Mouse (Mus musculus) heart, embryonic 12.5 days (tissue): Measurements from ENCODE around the gene Gfod1. TPM values are rescaled to one million over a fixed set of nuclear protein-coding genes. Genes with fewer than 3 reads are reported as not detected.
A peak's percentile ranks its signal among the peaks of the same experiment; 100 is the strongest.

Experiments
- ATAC-seq: fragments of 200-750 bp; cut with Nextera tagmentation; 2 replicates; pipeline ENCODE4 v1.8.0; 2017; ENCODE audit warnings: moderate TSS enrichment, moderate library complexity; ENCODE audit not compliant: insufficient number of reproducible peaks, low FRiP score
- H3K27ac ChIP-seq: fragments of 300-500 bp; sonication (generic); 2 replicates; pipeline ENCODE4 v1.5.1; 2016; ENCODE audit warnings: mild to moderate bottlenecking, moderate library complexity; ENCODE audit not compliant: poor library complexity, severe bottlenecking
- H3K27me3 ChIP-seq: fragments of 300-500 bp; sonication (generic); replicated peaks from 2 replicates; pipeline ENCODE4 v1.6.1; 2016; ENCODE audit warnings: mild to moderate bottlenecking, moderate library complexity
- H3K36me3 ChIP-seq: fragments of 300-500 bp; sonication (generic); 2 replicates; pipeline ENCODE4 v1.6.1; 2016; ENCODE audit warnings: mild to moderate bottlenecking, moderate library complexity
- H3K4me1 ChIP-seq: fragments of 300-500 bp; sonication (generic); replicated peaks from 2 replicates; pipeline ENCODE4 v1.6.1; 2016; ENCODE audit warnings: mild to moderate bottlenecking
- H3K4me2 ChIP-seq: fragments of 300-500 bp; sonication (generic); 2 replicates; pipeline ENCODE4 v1.6.1; 2016; ENCODE audit warnings: mild to moderate bottlenecking, moderate library complexity
- H3K4me3 ChIP-seq: fragments of 300-500 bp; sonication (generic); 2 replicates; pipeline ENCODE4 v1.5.1; 2016; ENCODE audit warnings: mild to moderate bottlenecking
- H3K9ac ChIP-seq: fragments of 300-500 bp; sonication (generic); 2 replicates; pipeline ENCODE4 v1.6.1; 2016; ENCODE audit warnings: mild to moderate bottlenecking, moderate library complexity
- H3K9me3 ChIP-seq: fragments of 300-500 bp; sonication (generic); replicated peaks from 2 replicates; pipeline ENCODE4 v1.6.1; 2016; ENCODE audit warnings: mild to moderate bottlenecking, moderate library complexity
- WGBS: fragments of 180-500 bp; shearing (Covaris S2); methylation state at CpG from one replicate; pipeline ENCODE4 v1.1.7; 2016; 5-methylcytosine and 5-hydroxymethylcytosine counted together
- polyA plus RNA-seq: library from polyadenylated mRNA; unstranded; fragments of >200 nt; fragmentation: Nextera tagmentation; extraction: Ambion mirVana; gene quantifications from 2 replicates; pipeline ENCODE4 v1.2.1, GENCODE M21; 2016

The Gfod1 gene
- polyA plus RNA-seq, 1 experiment from 2014 or later, result 0.98 TPM

DNA sequence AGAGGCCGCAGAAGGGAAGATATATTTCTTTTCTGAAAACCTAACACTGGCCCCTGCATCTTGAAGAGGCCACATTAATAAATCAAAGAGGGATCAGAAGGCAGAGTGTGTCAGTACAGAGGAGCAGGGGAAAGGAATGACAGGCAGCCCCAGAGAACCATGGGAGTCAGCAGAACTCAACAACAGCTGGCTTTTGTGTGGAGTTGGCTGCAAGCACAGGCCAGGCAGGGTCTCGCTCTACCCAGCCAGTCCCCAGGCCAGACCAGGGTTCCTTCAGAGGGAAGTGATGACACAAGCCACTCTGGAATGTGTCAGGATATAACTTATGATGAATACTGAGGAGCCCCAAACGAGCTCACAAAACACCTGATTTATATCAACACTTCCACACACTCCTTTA lies 144.5 kb downstream of the Gfod1 start:
- 0 out of 2 replicates have a peak, but pooled peaks have one; percentile 61 for ATAC-seq
- Histone ChIP-seq H3K27ac (peak overlapping the region; percentile 44), H3K9ac (no peak overlapping the region), H3K9me3 (no peaks in the 10 kb centered on the region), H3K4me2 (no peak overlapping the region), H3K36me3 (peaks cover 37% of the 10 kb centered on the region), H3K4me3 (no peak overlapping the region), H3K4me1 (peaks cover 16% of the 10 kb centered on the region), H3K27me3 (no peaks in the 10 kb centered on the region)
- 46% methylated on average over 3 of the region's 3 CpGs for WGBS

DNA sequence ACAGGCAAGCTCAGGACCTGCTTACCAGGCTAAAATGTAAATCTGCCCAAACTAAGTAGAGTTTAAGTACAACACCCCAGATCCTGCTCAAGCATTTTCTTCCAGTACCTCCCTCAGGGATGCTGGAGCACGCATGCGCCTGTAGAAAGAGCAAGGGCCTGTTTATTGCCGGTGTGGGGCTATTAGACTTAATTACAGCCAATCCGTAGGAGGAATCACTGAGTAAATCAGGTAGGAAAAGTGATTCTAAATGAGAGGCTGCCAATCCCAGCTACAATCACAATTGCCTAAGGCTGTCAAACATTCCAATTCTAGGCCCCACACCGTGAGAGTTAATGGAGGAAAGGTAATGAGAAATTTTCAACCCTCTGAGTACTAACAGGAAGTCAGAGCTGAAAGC lies 145.7 kb downstream of the Gfod1 start:
- peaks cover 16% of the 10 kb centered on the region for H3K4me1 ChIP-seq
- H3K4me2 ChIP-seq, result no peak overlapping the region
- no peak overlapping the region for H3K4me3 ChIP-seq
- H3K27ac ChIP-seq, result no peak overlapping the region
- no peaks in the 10 kb centered on the region for H3K9me3 ChIP-seq
- no peak for ATAC-seq
- peaks cover 37% of the 10 kb centered on the region for H3K36me3 ChIP-seq
- no peaks in the 10 kb centered on the region for H3K27me3 ChIP-seq
- 68% methylated on average over 5 of the region's 5 CpGs for WGBS
- no peak overlapping the region for H3K9ac ChIP-seq

DNA sequence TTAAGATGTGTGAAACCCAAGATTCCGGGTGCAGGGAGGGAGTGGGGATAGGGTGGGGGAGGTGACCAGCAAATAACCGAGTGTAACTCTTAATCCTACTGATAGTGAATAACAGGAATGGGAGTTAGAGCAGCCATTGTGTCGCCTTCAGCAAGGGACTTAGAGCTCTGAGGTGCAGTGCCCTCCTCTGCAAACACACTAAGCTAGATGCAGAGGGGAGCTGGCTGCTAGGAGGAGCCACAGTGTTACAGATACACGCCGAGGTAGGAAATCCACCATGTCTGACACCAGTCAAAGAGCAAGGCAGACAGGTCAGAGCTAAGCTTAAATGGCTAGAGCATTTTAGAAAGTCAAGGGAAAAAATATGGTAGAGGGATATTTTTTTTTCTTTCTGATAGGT lies 146.6 kb downstream of the Gfod1 start:
- peaks cover 16% of the 10 kb centered on the region for H3K4me1 ChIP-seq
- H3K9me3 ChIP-seq, result no peaks in the 10 kb centered on the region
- 35% methylated on average over 5 of the region's 5 CpGs for WGBS
- ATAC-seq, result no peak
- H3K27ac ChIP-seq, result 0 out of 2 replicates have a peak overlapping the region, but pooled peaks have one; percentile 31
- H3K27me3 ChIP-seq, result no peaks in the 10 kb centered on the region
- H3K9ac ChIP-seq, result no peak overlapping the region
- no peak overlapping the region for H3K4me3 ChIP-seq
- H3K36me3 ChIP-seq, result peaks cover 38% of the 10 kb centered on the region
- H3K4me2 ChIP-seq, result no peak overlapping the region

DNA sequence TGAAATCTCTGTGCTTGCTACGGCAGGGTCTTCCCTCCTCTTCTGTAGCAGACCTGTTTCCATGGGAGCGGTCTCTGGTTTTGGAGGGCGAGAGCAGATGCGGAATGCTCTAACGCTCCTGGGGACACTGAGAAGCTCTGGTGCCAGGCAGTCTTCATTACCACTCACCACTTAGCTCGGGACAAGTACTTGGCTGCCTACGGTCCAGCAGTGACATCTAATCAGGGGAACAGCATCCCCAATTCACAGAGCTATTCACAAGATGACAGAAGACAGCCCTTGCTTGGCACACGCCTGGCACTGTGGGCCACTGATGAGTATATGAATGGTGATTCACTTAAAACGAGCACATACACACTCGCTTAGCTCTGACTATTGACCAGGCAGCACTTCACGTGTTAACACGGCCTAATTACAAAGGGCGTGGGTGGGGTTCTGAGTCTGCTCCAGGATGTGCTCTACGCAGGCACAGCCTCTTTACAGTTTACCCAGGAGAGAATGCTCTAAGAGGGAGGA lies 151.9 kb downstream of the Gfod1 start:
- Histone ChIP-seq H3K36me3 (peaks cover 53% of the 10 kb centered on the region), H3K4me1 (peaks cover 9% of the 10 kb centered on the region), H3K9ac (no peak overlapping the region), H3K27ac (no peak overlapping the region), H3K4me2 (no peak overlapping the region), H3K27me3 (no peaks in the 10 kb centered on the region), H3K9me3 (no peaks in the 10 kb centered on the region), H3K4me3 (no peak overlapping the region)
- ATAC-seq, result no peak
- 77% methylated on average over 14 of the region's 14 CpGs for WGBS

DNA sequence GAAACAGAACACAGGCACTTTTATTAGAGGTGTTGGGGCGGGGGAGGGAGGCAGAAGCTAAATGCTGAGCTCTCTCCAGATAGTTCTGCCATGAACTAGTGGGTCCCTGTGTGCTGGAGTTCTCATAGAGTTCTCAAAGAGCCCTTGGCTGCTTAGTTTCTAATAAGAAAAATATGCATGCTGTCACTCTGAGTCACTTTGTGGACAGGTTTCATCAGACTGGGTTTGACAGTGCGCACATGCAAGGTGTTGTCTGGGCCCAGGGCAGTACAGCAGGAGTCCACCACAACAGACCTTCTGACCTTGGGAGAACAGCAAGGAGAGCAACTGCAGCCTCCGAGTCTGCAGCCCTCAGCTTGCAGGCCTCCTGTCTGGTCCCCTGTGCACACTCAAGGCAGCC lies 154.3 kb downstream of the Gfod1 start:
- H3K4me3 ChIP-seq, result no peak overlapping the region
- 71% methylated on average over 3 of the region's 3 CpGs for WGBS
- H3K9me3 ChIP-seq, result no peaks in the 10 kb centered on the region
- H3K9ac ChIP-seq, result no peak overlapping the region
- no peaks in the 10 kb centered on the region for H3K27me3 ChIP-seq
- peaks cover 18% of the 10 kb centered on the region for H3K4me1 ChIP-seq
- H3K27ac ChIP-seq, result peak overlapping the region; percentile 13; the same call in 1 of the 2 replicates
- ATAC-seq, result no peak
- H3K4me2 ChIP-seq, result no peak overlapping the region
- peaks cover 36% of the 10 kb centered on the region for H3K36me3 ChIP-seq

DNA sequence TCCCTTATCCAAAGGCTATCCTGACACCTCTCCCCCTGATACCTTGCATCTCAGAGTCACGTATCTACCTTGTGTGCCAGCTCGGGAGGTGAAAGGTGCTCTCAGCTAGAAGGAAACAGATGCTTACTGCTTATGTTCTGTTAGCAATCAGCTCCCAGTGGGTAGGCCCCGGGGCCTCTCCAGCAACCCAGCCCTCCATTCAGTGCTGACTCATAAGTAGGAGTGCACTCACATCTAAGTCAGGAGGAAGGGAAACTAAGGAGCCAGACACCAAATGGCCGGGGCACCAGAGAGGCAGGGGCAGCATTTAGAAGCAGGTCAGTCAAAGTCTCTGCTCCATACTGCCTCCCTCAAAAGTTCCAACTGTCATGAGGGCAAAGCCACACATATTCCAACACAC lies 155.3 kb downstream of the Gfod1 start:
- H3K4me3 ChIP-seq, result no peak overlapping the region
- no peak overlapping the region for H3K9ac ChIP-seq
- peaks cover 18% of the 10 kb centered on the region for H3K4me1 ChIP-seq
- H3K9me3 ChIP-seq, result no peaks in the 10 kb centered on the region
- no peak for ATAC-seq
- peaks cover 26% of the 10 kb centered on the region for H3K36me3 ChIP-seq
- WGBS, result 56% methylated on average over 4 of the region's 4 CpGs
- H3K4me2 ChIP-seq, result no peak overlapping the region
- H3K27ac ChIP-seq, result no peak overlapping the region
- no peaks in the 10 kb centered on the region for H3K27me3 ChIP-seq

DNA sequence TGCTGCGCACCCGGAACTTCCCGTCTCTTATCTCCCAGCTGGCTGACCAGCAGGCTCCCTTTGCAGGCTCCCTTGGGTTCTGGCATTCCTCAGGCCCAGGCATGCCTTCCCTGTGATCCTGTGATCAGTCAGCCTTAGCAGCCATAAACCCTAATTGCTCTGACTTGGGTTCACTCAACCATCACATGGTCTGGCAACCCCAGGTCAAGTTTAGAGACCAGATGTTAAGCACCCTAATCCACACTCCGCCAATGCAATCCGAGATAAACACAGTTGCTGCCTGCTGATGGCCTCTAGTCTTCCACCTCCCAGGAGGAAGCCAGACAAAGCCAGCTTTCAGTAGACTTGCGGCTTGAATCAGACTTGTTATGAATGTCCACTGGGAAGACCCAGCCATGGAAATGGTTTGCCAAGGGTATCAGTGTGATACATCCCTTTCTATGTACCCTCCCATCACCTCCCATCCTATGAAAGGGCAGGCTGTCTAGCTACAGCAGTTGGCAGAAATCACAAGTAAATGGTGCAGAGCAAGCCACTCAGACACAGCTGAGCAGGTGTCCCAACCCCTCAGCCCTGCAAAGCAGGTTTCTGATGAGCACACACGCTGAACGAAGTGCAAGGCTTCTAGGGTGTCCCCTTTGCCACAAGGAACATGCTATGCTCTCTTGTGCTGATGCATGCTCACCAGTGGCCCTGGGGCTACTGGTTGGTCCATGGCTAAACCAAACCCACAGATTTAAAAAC lies 157.3 kb downstream of the Gfod1 start:
- H3K9ac ChIP-seq, result no peak overlapping the region
- no peak overlapping the region for H3K27ac ChIP-seq
- H3K36me3 ChIP-seq, result peaks cover 10% of the 10 kb centered on the region
- WGBS, result 44% methylated on average over 8 of the region's 8 CpGs
- H3K4me3 ChIP-seq, result no peak overlapping the region
- no peaks in the 10 kb centered on the region for H3K27me3 ChIP-seq
- H3K4me2 ChIP-seq, result no peak overlapping the region
- H3K4me1 ChIP-seq, result peaks cover 18% of the 10 kb centered on the region
- no peaks in the 10 kb centered on the region for H3K9me3 ChIP-seq
- ATAC-seq, result no peak

Other genes starting within 250 kb of the Gfod1 start
- gene Tbc1d7, start 132.7 kb downstream of the Gfod1 start, polyA plus RNA-seq, result 50.9 and 52.3 TPM in 2 replicates
- 25.8 and 26.0 TPM in 2 replicates for gene Sirt5, start 61.3 kb upstream of the Gfod1 start, polyA plus RNA-seq
- 134 and 141 TPM in 2 replicates for gene Nol7, start 94.2 kb upstream of the Gfod1 start, polyA plus RNA-seq
- 6.8 and 8.6 TPM in 2 replicates for gene Ranbp9, start 177.1 kb upstream of the Gfod1 start, polyA plus RNA-seq